Mouse (Mus musculus) limb, embryonic 14.5 days (tissue): ENCODE measurements around the gene Otop2. TPM values are rescaled to one million over a fixed set of nuclear protein-coding genes. Genes with fewer than 3 reads are reported as not detected.
A peak's percentile ranks its signal among the peaks of the same experiment; 100 is the strongest.

Experiments
- ATAC-seq: fragments of 200-750 bp; cut with Nextera tagmentation; 2 replicates; pipeline ENCODE4 v1.8.0; 2017; ENCODE audit warnings: low read depth, moderate number of reproducible peaks, moderate TSS enrichment; ENCODE audit not compliant: low FRiP score
- DNase-seq: peaks from one replicate; pipeline ENCODE4 v3.0.0-alpha.2; 2015; ENCODE audit warnings: low spot score
- H3K27ac ChIP-seq: fragments of 300-500 bp; sonication (generic); replicated peaks from 2 replicates; pipeline ENCODE4 v1.5.1; 2014; ENCODE audit warnings: low read depth, mild to moderate bottlenecking, low read length, moderate library complexity, mixed read lengths
- H3K27me3 ChIP-seq: fragments of 300-500 bp; sonication (generic); 2 replicates; pipeline ENCODE4 v1.6.1; 2014; ENCODE audit warnings: low read length, mixed read lengths; ENCODE audit not compliant: control insufficient read depth, insufficient read depth
- H3K36me3 ChIP-seq: fragments of 300-500 bp; sonication (generic); 2 replicates; pipeline ENCODE4 v1.6.1; 2014; ENCODE audit warnings: mild to moderate bottlenecking, low read length, moderate library complexity, mixed read lengths; ENCODE audit not compliant: control insufficient read depth, insufficient read depth
- H3K4me1 ChIP-seq: fragments of 300-500 bp; sonication (generic); 2 replicates; pipeline ENCODE4 v1.6.1; 2014; ENCODE audit warnings: antibody characterized with exemption, low read length, mixed read lengths; ENCODE audit not compliant: control insufficient read depth, insufficient read depth
- H3K4me2 ChIP-seq: fragments of 300-500 bp; sonication (generic); replicated peaks from 2 replicates; pipeline ENCODE4 v1.6.1; 2014; ENCODE audit warnings: low read depth, mild to moderate bottlenecking, low read length, moderate library complexity; ENCODE audit not compliant: severe bottlenecking
- H3K4me3 ChIP-seq: fragments of 300-500 bp; sonication (generic); replicated peaks from 2 replicates; pipeline ENCODE4 v1.5.1; 2014; ENCODE audit warnings: low read length
- H3K9ac ChIP-seq: fragments of 300-500 bp; sonication (generic); 2 replicates; pipeline ENCODE4 v1.6.1; 2014; ENCODE audit warnings: mild to moderate bottlenecking, low read depth, low read length, moderate library complexity; ENCODE audit not compliant: severe bottlenecking
- H3K9me3 ChIP-seq: fragments of 300-500 bp; sonication (generic); 2 replicates; pipeline ENCODE4 v1.6.1; 2016; ENCODE audit warnings: low read length; ENCODE audit not compliant: control insufficient read depth
- POLR2A ChIP-seq: fragments of 200-500 bp; IDR thresholded peaks from 2 replicates; pipeline ENCODE4 v1.8.0; 2012; ENCODE audit warnings: inconsistent platforms, mild to moderate bottlenecking, moderate library complexity, borderline replicate concordance; ENCODE audit not compliant: insufficient read depth, insufficient read length; ENCODE audit errors: extremely low read depth
- WGBS: fragments of 180-500 bp; shearing (Covaris S2); extraction: QIAGEN DNeasy Blood & Tissue Kit; methylation state at CpG from one replicate; pipeline ENCODE4 v1.1.7; 2014; 5-methylcytosine and 5-hydroxymethylcytosine counted together
- polyA plus RNA-seq, 2 experiments: library from polyadenylated mRNA; depleted of rRNA in 1 of 2; stranded (reverse) in 1 of 2; unstranded in 1 of 2; fragments of >200 nt; fragmentation: Nextera tagmentation in 1 of 2; extraction: Ambion mirVana in 1 of 2; gene quantifications; 2 replicates each; pipeline versions ENCODE4 v1.2.1 to v1.2.3; 2012 to 2014

Gene Otop2
- polyA plus RNA-seq, 2 experiments, result 0.19 to 0.29 TPM

DNA sequence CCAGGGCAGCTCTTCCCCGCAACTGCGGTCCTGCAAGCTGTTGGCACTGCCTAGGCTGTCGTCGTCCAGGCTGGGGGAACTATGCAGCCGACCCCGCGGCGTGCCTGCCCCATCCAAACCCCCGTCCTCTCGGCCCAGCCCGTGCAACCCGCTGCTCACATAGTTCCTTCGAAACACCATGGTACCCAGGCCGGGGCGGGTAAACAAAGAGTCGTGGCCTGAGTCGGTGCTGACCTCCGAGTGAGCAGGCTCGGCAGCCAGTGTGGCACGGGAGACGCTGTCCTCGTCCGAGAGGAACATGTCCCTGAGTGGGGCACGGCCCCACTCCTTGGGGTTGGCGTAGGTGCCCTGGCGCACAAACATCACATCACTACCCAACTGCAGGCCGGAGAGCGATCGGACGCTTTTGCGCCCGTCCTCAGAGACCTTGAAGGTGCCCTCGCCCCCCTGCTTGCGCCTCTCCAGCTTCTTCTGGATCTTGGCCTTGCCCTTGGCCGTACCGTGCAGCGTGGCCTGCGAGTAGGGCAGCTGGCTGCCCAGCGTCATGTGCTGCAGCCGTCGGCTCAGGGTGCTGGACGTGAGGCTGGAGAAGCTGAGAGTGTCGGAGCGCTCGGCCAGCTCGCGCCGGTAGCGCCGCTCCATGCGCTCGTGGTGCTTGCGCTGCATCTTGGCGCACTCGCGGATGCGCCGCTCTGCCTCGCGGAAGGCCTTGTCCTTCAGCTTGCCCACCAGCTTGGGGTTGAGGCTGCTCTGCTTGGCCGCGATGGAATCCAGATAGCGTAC is 11.5 kb downstream of the Otop2 start:
- Histone ChIP-seq H3K9me3 (no peaks in the 10 kb centered on the region), H3K4me3 (no peak overlapping the region), H3K4me1 (no peaks in the 10 kb centered on the region), H3K27me3 (peaks cover 93% of the 10 kb centered on the region), H3K27ac (no peak overlapping the region), H3K9ac (no peak overlapping the region), H3K36me3 (no peaks in the 10 kb centered on the region), H3K4me2 (no peak overlapping the region)
- DNase-seq (no peak), ATAC-seq (no peak)
- TF ChIP-seq POLR2A, result no peak
- 7% methylated on average over 60 of the region's 63 CpGs for WGBS

GRCm38 (mm10) chr11:115319704-115320383 is 12.9 kb downstream of the Otop2 start:
- Histone ChIP-seq H3K9ac (no peak overlapping the region), H3K9me3 (no peaks in the 10 kb centered on the region), H3K36me3 (no peaks in the 10 kb centered on the region), H3K27ac (no peak overlapping the region), H3K4me2 (no peak overlapping the region), H3K4me3 (no peak overlapping the region), H3K4me1 (no peaks in the 10 kb centered on the region), H3K27me3 (peaks cover 97% of the 10 kb centered on the region)
- DNase-seq (no peak), ATAC-seq (no peak)
- no peak for TF ChIP-seq POLR2A
- 8% methylated on average over 18 of the region's 18 CpGs for WGBS

DNA sequence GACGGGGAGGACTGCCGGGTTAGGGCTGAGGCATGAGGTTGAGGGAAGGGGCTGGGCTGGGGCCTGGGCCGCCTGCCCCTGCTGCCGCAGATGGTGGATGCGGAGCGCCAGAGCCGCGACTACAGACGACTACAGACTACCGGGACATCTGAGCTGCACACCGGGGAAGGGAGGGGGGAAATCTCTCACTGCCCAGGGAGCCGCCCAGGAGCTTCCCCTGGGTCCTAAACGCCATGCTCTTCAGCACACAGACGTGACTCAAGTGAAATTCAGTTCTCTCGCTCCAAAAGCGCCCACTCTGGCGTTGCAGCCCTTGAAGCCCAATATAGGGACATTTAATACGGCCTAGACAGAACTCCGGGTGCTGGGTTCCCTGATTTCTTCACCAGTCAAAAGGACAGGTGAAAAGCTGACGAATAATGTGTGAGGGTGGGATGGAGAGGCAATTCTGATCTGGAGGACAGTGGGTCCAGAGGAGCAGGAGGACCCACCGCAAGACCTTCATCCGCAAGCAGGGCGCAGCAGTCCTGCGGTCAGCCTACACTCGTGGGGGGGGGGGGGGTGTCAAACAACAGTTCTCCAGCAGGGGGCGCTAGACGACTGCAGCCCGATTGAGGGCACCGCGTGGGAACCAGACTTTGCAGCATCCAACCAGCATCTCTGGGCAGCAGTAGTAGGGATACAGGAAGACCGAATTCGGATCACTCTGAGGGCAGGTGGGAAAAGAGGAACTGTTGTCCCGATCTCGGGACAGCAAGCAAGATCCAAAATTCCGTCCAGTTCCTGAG is 15.1 kb downstream of the Otop2 start, which contains the start of gene Ush1g:
Gene Ush1g, minus strand, starts transcription at position 136 of the 788 bp plus-strand sequence.
- H3K4me1 ChIP-seq, result no peaks in the 10 kb centered on the region
- no peaks in the 10 kb centered on the region for H3K9me3 ChIP-seq
- H3K4me3 ChIP-seq, result no peak within 1 kb of the TSS
- peak; percentile 64 for DNase-seq
- H3K9ac ChIP-seq, result 0 out of 2 replicates have a peak within 1 kb of the TSS, but pooled peaks have one; percentile 16
- H3K36me3 ChIP-seq, result no peaks in the 10 kb centered on the region
- no peak for TF ChIP-seq POLR2A
- peak; percentile 34; the same call in 1 of the 2 replicates for ATAC-seq
- 4% methylated on average over 35 of the region's 35 CpGs for whole genome bisulfite sequencing
- H3K27ac ChIP-seq, result no peak within 1 kb of the TSS
- peaks cover 79% of the 10 kb centered on the region for H3K27me3 ChIP-seq
- H3K4me2 ChIP-seq, result no peak within 1 kb of the TSS

- WGBS, result 14% methylated on average over 32 of the region's 32 CpGs
- H3K27ac ChIP-seq, result no peak overlapping the region
Measured at GRCm38 (mm10) chr11:115323354-115323753, 16.4 kb downstream of the Otop2 start.

GRCm38 (mm10) chr11:115326730-115327129 is 19.8 kb downstream of the Otop2 start:
- Histone ChIP-seq H3K27me3 (peaks cover 34% of the 10 kb centered on the region), H3K9ac (no peak overlapping the region), H3K27ac (no peak overlapping the region), H3K4me1 (no peaks in the 10 kb centered on the region), H3K4me2 (no peak overlapping the region), H3K4me3 (no peak overlapping the region), H3K36me3 (no peaks in the 10 kb centered on the region), H3K9me3 (no peaks in the 10 kb centered on the region)
- no peak for DNase-seq
- 62% methylated on average over 7 of the region's 7 CpGs for WGBS
- no peak for TF ChIP-seq POLR2A
- ATAC-seq, result no peak

More at GRCm38 (mm10) chr11:115323354-115323753, 16.4 kb downstream of the Otop2 start:
- Histone ChIP-seq H3K4me1 (no peaks in the 10 kb centered on the region), H3K36me3 (no peaks in the 10 kb centered on the region), H3K27me3 (peaks cover 67% of the 10 kb centered on the region), H3K9ac (no peak overlapping the region), H3K4me2 (no peak overlapping the region), H3K9me3 (no peaks in the 10 kb centered on the region), H3K4me3 (no peak overlapping the region)
- TF ChIP-seq POLR2A, result no peak
- DNase-seq (no peak), ATAC-seq (no peak)
